7 mouse cellular contexts compared by ENCODE assay signal in genomic region chr15:101077813-101078730, GRCm38 (mm10). TPM values are rescaled to one million over a fixed set of nuclear protein-coding genes. Genes with fewer than 3 reads are reported as not detected.
A peak's percentile ranks its signal among the peaks of the same experiment; 100 is the strongest.
DNase-seq lines count a peak whose midpoint lies in the region; ATAC-seq and TF ChIP-seq lines count a peak whose summit lies in the region.

Fignl2 (minus strand) TSS chr15:101078567.

- no peak for DNase-seq in ES-E14 (ENCODE audit: low read depth, low spot score)
- peak; percentile 75 for DNase-seq in adrenal gland, postnatal 14 days
- DNase-seq in gastrocnemius, postnatal 14 days: peak; percentile 45
- peak; percentile 53 to 70 for DNase-seq in lung, postnatal 4 days
- DNase-seq in layer of hippocampus, postnatal 25 days (ENCODE audit: extremely low spot score in 1 of 2, low spot score in 1 of 2): no peak
- DNase-seq in cerebellum, postnatal 36 days: no peak

- H3K9me3 ChIP-seq in ES-E14 (ENCODE audit: control insufficient read depth, insufficient read depth, low read depth, low read length): no peaks in the 10 kb centered on the region
- H3K9me3 ChIP-seq in kidney, embryonic 14.5 days (ENCODE audit: control insufficient read depth, low read length): no peaks in the 10 kb centered on the region

- no peaks in the 10 kb centered on the region for H3K36me3 ChIP-seq in ES-E14 (ENCODE audit: control insufficient read depth, insufficient read depth, low read length, poor library complexity, severe bottlenecking)
- no peaks in the 10 kb centered on the region for H3K36me3 ChIP-seq in kidney, embryonic 14.5 days (ENCODE audit: control insufficient read depth, insufficient read depth, low read length)

- H3K27me3 ChIP-seq in kidney, embryonic 14.5 days (ENCODE audit: control insufficient read depth, insufficient read depth, low read length): no peaks in the 10 kb centered on the region

- peaks cover 20 to 33% of the 10 kb centered on the region in 2 experiments for H3K4me1 ChIP-seq in ES-E14 (ENCODE audit: control insufficient read depth in 2 of 2, insufficient read depth in 2 of 2, low read length in 2 of 2, poor library complexity in 1 of 2)
- H3K4me1 ChIP-seq in kidney, embryonic 14.5 days (ENCODE audit: control insufficient read depth, insufficient read depth, low read length): peaks cover 45% of the 10 kb centered on the region

- H3K4me2 ChIP-seq in kidney, embryonic 14.5 days (replicated peaks; ENCODE audit: low read depth, low read length): peak within 1 kb of the TSS; percentile 76

- ATAC-seq in kidney, embryonic 14.5 days (ENCODE audit: low FRiP score, low TSS enrichment): peak; percentile 32

- peak within 1 kb of the TSS; percentile 79 to 94 for H3K4me3 ChIP-seq in ES-E14 (ENCODE audit: insufficient read depth in 1 of 2, low read depth in 1 of 2, low read length in 2 of 2, poor library complexity in 1 of 2, severe bottlenecking in 1 of 2)
- H3K4me3 ChIP-seq in kidney, embryonic 14.5 days (ENCODE audit: low read length): peak within 1 kb of the TSS; percentile 93

- in situ Hi-C loops in ES-E14 (cut with MboI; ENCODE audit: low sequenced_read_pairs in 2 of 2, unreplicated experiment in 2 of 2): no loop called here

- WGBS in kidney, embryonic 14.5 days: under 1% methylated on average over 74 of the region's 96 CpGs

- H3K9ac ChIP-seq in ES-E14 (ENCODE audit: insufficient read depth, low read depth, low read length, poor library complexity, severe bottlenecking): peak within 1 kb of the TSS; percentile 69
- H3K9ac ChIP-seq in kidney, embryonic 14.5 days (ENCODE audit: low read depth, low read length): peak within 1 kb of the TSS; percentile 94

- intact Hi-C loops in gastrocnemius, postnatal 14 days (cut with DNase I; ENCODE audit: low total_unique reads): no loop called here

- no peak within 1 kb of the TSS for H3K27ac ChIP-seq in ES-E14 (ENCODE audit: insufficient read depth, low read depth, low read length, poor library complexity, severe bottlenecking)
- H3K27ac ChIP-seq in kidney, embryonic 14.5 days (ENCODE audit: low read depth, low read length): peak within 1 kb of the TSS; percentile 97

TF ChIP-seq in ES-E14, 5 proteins besides CTCF, POLR2A, EP300 and RAD21:
- TF ChIP-seq HCFC1 (IDR thresholded peaks at IDR 0.05; ENCODE audit: borderline replicate concordance, insufficient read depth, low read length) (no peak), ZC3H11A (IDR thresholded peaks at IDR 0.05; ENCODE audit: borderline replicate concordance, low read depth, low read length) (no peak), CHD2 (IDR thresholded peaks at IDR 0.05; ENCODE audit: low read depth, low read length) (no peak)
TF ChIP-seq in ES-E14: peak in this region for 0.

RNA-seq across cellular contexts. Expression of gene Fignl2, which starts in this region (rescaled TPM):
- 7.1 and 8.6 TPM in 2 replicates for total RNA-seq in ES-E14 (2012; rRNA removed)
- total RNA-seq in adrenal gland, postnatal 14 days (2021): 7.9 and 8.8 TPM in 2 replicates
- 1 to 10 TPM; 1.3 to 1.4 TPM for total RNA-seq in gastrocnemius, postnatal 14 days (2021)
- polyA plus RNA-seq in kidney, embryonic 14.5 days (2014; fragmentation: Nextera tagmentation; extraction: Ambion mirVana): 0.58 and 0.73 TPM in 2 replicates
- 1 to 10 TPM; 1.5 TPM for total RNA-seq in layer of hippocampus, postnatal 25 days (2021)

Comparison
In these comparisons a context has a peak if more than half of its experiments do, and no peak if none do; other contexts are left out.
1. Peak in ATAC-seq, H3K4me3 ChIP-seq, H3K27ac ChIP-seq, H3K9ac ChIP-seq and H3K4me2 ChIP-seq in kidney, embryonic 14.5 days; RNA of the gene not detected or under 1 TPM.
2. DNase-seq: peak in adrenal gland, postnatal 14 days (single experiment), gastrocnemius, postnatal 14 days (single experiment) and lung, postnatal 4 days (2 of 2); none in ES-E14 (single experiment), layer of hippocampus, postnatal 25 days (0 of 2) and cerebellum, postnatal 36 days (0 of 2).